ENCODE assay signal across 8 mouse cellular contexts in the genomic region with DNA sequence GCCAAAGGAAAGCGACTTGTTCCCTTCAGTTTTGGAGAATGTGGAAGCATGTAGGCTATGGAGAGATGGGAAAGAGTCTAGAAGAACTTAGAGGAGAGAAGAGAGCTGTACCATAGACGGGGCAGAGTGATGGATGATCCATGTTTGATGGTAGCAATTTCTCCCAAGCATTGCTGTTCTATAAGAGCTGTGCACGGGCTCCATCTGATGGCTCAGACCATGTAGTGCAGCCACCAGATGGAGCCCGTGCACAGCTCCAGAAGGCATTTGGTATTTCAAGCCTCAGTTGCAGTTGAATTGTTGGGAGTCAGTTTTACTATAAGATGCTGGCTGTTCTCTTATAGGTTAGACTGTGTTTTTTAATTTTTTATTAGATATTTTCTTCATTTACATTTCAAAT. TPM values are rescaled to one million over a fixed set of nuclear protein-coding genes. Genes with fewer than 3 reads are reported as not detected.
A peak's percentile ranks its signal among the peaks of the same experiment; 100 is the strongest.
DNase-seq lines count a peak whose midpoint lies in the region; ATAC-seq lines count a peak whose summit lies in the region.

No protein-coding gene starts in this region.

- H3K36me3 ChIP-seq in embryonic facial prominence, embryonic 10.5 days (replicated peaks): peaks cover 52% of the 10 kb centered on the region
- peaks cover 10% of the 10 kb centered on the region; the same call in 1 of the 2 replicates for H3K36me3 ChIP-seq in hindbrain, embryonic 12.5 days
- H3K36me3 ChIP-seq in midbrain, embryonic 13.5 days: 0 out of 2 replicates have a peak, but pooled peaks cover 2% of the 10 kb centered on the region

- no peaks in the 10 kb centered on the region for H3K9me3 ChIP-seq in embryonic facial prominence, embryonic 10.5 days
- H3K9me3 ChIP-seq in hindbrain, embryonic 12.5 days (replicated peaks): no peaks in the 10 kb centered on the region
- H3K9me3 ChIP-seq in midbrain, embryonic 13.5 days: no peaks in the 10 kb centered on the region

- ATAC-seq in hindbrain, embryonic 12.5 days (ENCODE audit: low FRiP score): 0 out of 2 replicates have a peak, but pooled peaks have one; percentile 54
- peak; percentile 68; the same call in 1 of the 2 replicates for ATAC-seq in midbrain, embryonic 13.5 days

- no peak overlapping the region for H3K27ac ChIP-seq in embryonic facial prominence, embryonic 10.5 days (replicated peaks)
- no peak overlapping the region for H3K27ac ChIP-seq in hindbrain, embryonic 12.5 days
- H3K27ac ChIP-seq in midbrain, embryonic 13.5 days: no peak overlapping the region

- 22% methylated on average over 4 of the region's 4 CpGs for WGBS in embryonic facial prominence, embryonic 10.5 days
- 24% methylated on average over 4 of the region's 4 CpGs for WGBS in hindbrain, embryonic 12.5 days
- 20% methylated on average over 4 of the region's 4 CpGs for WGBS in midbrain, embryonic 13.5 days

- no peak overlapping the region for H3K4me2 ChIP-seq in hindbrain, embryonic 12.5 days (replicated peaks)
- no peak overlapping the region for H3K4me2 ChIP-seq in midbrain, embryonic 13.5 days (replicated peaks)

- H3K4me3 ChIP-seq in embryonic facial prominence, embryonic 10.5 days: no peak overlapping the region
- H3K4me3 ChIP-seq in hindbrain, embryonic 12.5 days: no peak overlapping the region
- H3K4me3 ChIP-seq in midbrain, embryonic 13.5 days (replicated peaks): no peak overlapping the region

- no peak overlapping the region for H3K9ac ChIP-seq in hindbrain, embryonic 12.5 days
- no peak overlapping the region for H3K9ac ChIP-seq in midbrain, embryonic 13.5 days (replicated peaks)

- DNase-seq in ovary, postnatal 36 days (ENCODE audit: low spot score): peak; percentile 47
- DNase-seq in ovary, postnatal 10 days (ENCODE audit: low spot score): no peak
- peak; percentile 74 for DNase-seq in adrenal gland, postnatal 14 days
- peak; percentile 40 for DNase-seq in embryonic facial prominence, embryonic 10.5 days (ENCODE audit: low spot score)
- DNase-seq in layer of hippocampus, postnatal 10 days (ENCODE audit: low spot score in 2 of 2): peak; percentile 61 to 75
- peak; percentile 45 for DNase-seq in thymus, postnatal 25 days

- H3K27me3 ChIP-seq in embryonic facial prominence, embryonic 10.5 days (replicated peaks; ENCODE audit: low read depth, poor library complexity, severe bottlenecking): no peaks in the 10 kb centered on the region
- H3K27me3 ChIP-seq in hindbrain, embryonic 12.5 days: no peaks in the 10 kb centered on the region
- H3K27me3 ChIP-seq in midbrain, embryonic 13.5 days: no peaks in the 10 kb centered on the region

- no peaks in the 10 kb centered on the region for H3K4me1 ChIP-seq in embryonic facial prominence, embryonic 10.5 days
- no peaks in the 10 kb centered on the region for H3K4me1 ChIP-seq in hindbrain, embryonic 12.5 days
- H3K4me1 ChIP-seq in midbrain, embryonic 13.5 days (replicated peaks): no peaks in the 10 kb centered on the region

RNA-seq across cellular contexts. Expression of gene Luzp1, which starts 56.9 kb away (rescaled TPM):
- 34.4 and 34.6 TPM in 2 replicates for total RNA-seq in adrenal gland, postnatal 14 days (2021)
- 150 and 158 TPM in 2 replicates for polyA plus RNA-seq in embryonic facial prominence, embryonic 10.5 days (2016; fragmentation: Nextera tagmentation; extraction: Ambion mirVana)
- 80.9 and 83.1 TPM in 2 replicates for polyA plus RNA-seq in hindbrain, embryonic 12.5 days (2016; fragmentation: Nextera tagmentation; extraction: Ambion mirVana)
- 10 to 100 TPM; 47.3 to 50.2 TPM for total RNA-seq in layer of hippocampus, postnatal 10 days (2021)
- 68.1 and 79.1 TPM in 2 replicates for polyA plus RNA-seq in midbrain, embryonic 13.5 days (2015; fragmentation: Nextera tagmentation; extraction: Ambion mirVana)
